ENCODE assay signal across 13 mouse cellular contexts in genomic region chr8:111720115-111720544, GRCm38 (mm10). TPM values are rescaled to one million over a fixed set of nuclear protein-coding genes. Genes with fewer than 3 reads are reported as not detected.
DNase-seq lines count a peak whose midpoint lies in the region; ATAC-seq and TF ChIP-seq lines count a peak whose summit lies in the region.
"Had no signal": no experiment of that assay in that cellular context is flagged by ENCODE, and none has a peak within 500 bp of the region (broad histone marks: within the 10 kb centered on the region; RNA-seq: fewer than 3 reads in every experiment).

No protein-coding gene starts in this region.

- H3K4me3 ChIP-seq in layer of hippocampus, adult 2 months, result no peak overlapping the region
- H3K4me3 ChIP-seq in C2C12 (ENCODE audit: insufficient read depth, poor library complexity, severe bottlenecking), result no peak overlapping the region
- H3K4me3 ChIP-seq in heart, postnatal 0 days (ENCODE audit: low read depth, low read length), result no peak overlapping the region
- no peak overlapping the region for H3K4me3 ChIP-seq in forebrain, embryonic 13.5 days
- H3K4me3 ChIP-seq: limb, embryonic 12.5 days had no signal

- peak overlapping the region; percentile 43 for H3K27ac ChIP-seq in layer of hippocampus, adult 2 months
- H3K27ac ChIP-seq in heart, postnatal 0 days (ENCODE audit: low read depth), result peak overlapping the region; percentile 33; the same call in 1 of the 2 replicates
- no peak overlapping the region for H3K27ac ChIP-seq in forebrain, embryonic 13.5 days
- H3K27ac ChIP-seq: limb, embryonic 12.5 days had no signal

- TF ChIP-seq CTCF in layer of hippocampus, adult 2 months (conservative IDR thresholded peaks at IDR 0.05), result no peak
- TF ChIP-seq CTCF in C2C12 (IDR thresholded peaks at IDR 0.05; ENCODE audit: control insufficient read depth, insufficient read depth, insufficient read length), result no peak
- no peak for TF ChIP-seq CTCF in heart, postnatal 0 days (IDR thresholded peaks at IDR 0.05; ENCODE audit: low read depth)

- H3K9me3 ChIP-seq in heart, postnatal 0 days (replicated peaks; ENCODE audit: control insufficient read depth, low read length), result no peaks in the 10 kb centered on the region
- H3K9me3 ChIP-seq in forebrain, embryonic 13.5 days (replicated peaks), result no peaks in the 10 kb centered on the region
- H3K9me3 ChIP-seq: limb, embryonic 12.5 days had no signal

- H3K79me2 ChIP-seq in C2C12 (ENCODE audit: control insufficient read depth, insufficient read depth), result peaks cover 100% of the 10 kb centered on the region

- peaks cover 83% of the 10 kb centered on the region for H3K79me3 ChIP-seq in C2C12 (ENCODE audit: low read depth)

- WGBS in heart, postnatal 0 days, result 33% methylated on average over 4 of the region's 4 CpGs
- WGBS in forebrain, embryonic 13.5 days, result 80% methylated on average over 4 of the region's 4 CpGs

- no peak overlapping the region for H3ac ChIP-seq in C2C12 (ENCODE audit: control insufficient read depth, insufficient read length, low read depth)

- no peak overlapping the region for H3K4me2 ChIP-seq in heart, postnatal 0 days (ENCODE audit: low read depth, low read length)
- H3K4me2 ChIP-seq in forebrain, embryonic 13.5 days, result no peak overlapping the region
- H3K4me2 ChIP-seq: limb, embryonic 12.5 days had no signal

- H3K4me1 ChIP-seq in heart, postnatal 0 days (ENCODE audit: control insufficient read depth, insufficient read depth), result peaks cover 44% of the 10 kb centered on the region
- peaks cover 40% of the 10 kb centered on the region for H3K4me1 ChIP-seq in forebrain, embryonic 13.5 days

- intact Hi-C loops in left cerebral cortex, postnatal 10 days (cut with DNase I), result no loop called here

- TF ChIP-seq EP300 in heart, postnatal 0 days (IDR thresholded peaks at IDR 0.05; ENCODE audit: low read depth), result no peak

- H3K9ac ChIP-seq in heart, postnatal 0 days (replicated peaks; ENCODE audit: low read depth, low read length), result no peak overlapping the region
- H3K9ac ChIP-seq in forebrain, embryonic 13.5 days, result no peak overlapping the region
- H3K9ac ChIP-seq: limb, embryonic 12.5 days had no signal

- H3K27me3 ChIP-seq in C2C12 (ENCODE audit: control insufficient read depth, insufficient read depth, insufficient read length), result no peaks in the 10 kb centered on the region
- no peaks in the 10 kb centered on the region for H3K27me3 ChIP-seq in heart, postnatal 0 days (ENCODE audit: control insufficient read depth, insufficient read depth, low read length)
- no peaks in the 10 kb centered on the region for H3K27me3 ChIP-seq in forebrain, embryonic 13.5 days
- H3K27me3 ChIP-seq: limb, embryonic 12.5 days had no signal

- no peak for DNase-seq in frontal cortex, adult 2 months (ENCODE audit: extremely low spot score in 1 of 2, low spot score in 1 of 2)
- DNase-seq in layer of hippocampus, adult 2 months (ENCODE audit: low spot score in 2 of 2), result no peak
- DNase-seq in layer of hippocampus, postnatal 36 days, result no peak
- DNase-seq in heart, postnatal 0 days (ENCODE audit: low spot score), result no peak
- no peak for DNase-seq in left cerebral cortex, postnatal 10 days (ENCODE audit: extremely low spot score in 1 of 2, low spot score in 2 of 2)
- DNase-seq: adrenal gland, postnatal 25 days; kidney, adult 2 months; midbrain, embryonic 14.5 days; right cerebral cortex, postnatal 25 days had no signal

- peak; percentile 44 for ATAC-seq in frontal cortex, adult (ENCODE audit: low TSS enrichment)
- ATAC-seq in heart, postnatal 0 days (ENCODE audit: insufficient read depth, low read depth), result no peak
- no peak for ATAC-seq in forebrain, embryonic 13.5 days

- H3K36me3 ChIP-seq in C2C12 (ENCODE audit: control insufficient read depth, insufficient read depth), result peaks cover 83% of the 10 kb centered on the region
- H3K36me3 ChIP-seq in heart, postnatal 0 days (replicated peaks; ENCODE audit: control insufficient read depth, insufficient read depth, low read length), result peaks cover 30% of the 10 kb centered on the region
- peaks cover 32% of the 10 kb centered on the region for H3K36me3 ChIP-seq in forebrain, embryonic 13.5 days (ENCODE audit: poor library complexity, severe bottlenecking)

TF ChIP-seq in C2C12, 6 proteins besides CTCF, POLR2A, EP300 and RAD21:
- TF ChIP-seq USF1 (IDR thresholded peaks at IDR 0.05; ENCODE audit: low read depth), result no peak
- peak; percentile 54 for TF ChIP-seq CEBPB (IDR thresholded peaks at IDR 0.05; ENCODE audit: low read depth)

RNA-seq across cellular contexts. Expression of gene Bcar1, which starts 23.5 kb away (rescaled TPM):
- 42.1 and 44.2 TPM in 2 replicates for polyA plus RNA-seq in frontal cortex, adult 2 months (2012; rRNA removed)
- 10 to 100 TPM; 66.1 to 69.7 TPM for total RNA-seq in layer of hippocampus, adult 2 months (2021)
- 10 to 100 TPM; 62.2 to 69.7 TPM for total RNA-seq in layer of hippocampus, postnatal 36 days (2021)
- 136 TPM for polyA plus RNA-seq in C2C12 (2012; fragmentation: generic; extraction: Trizol)
- total RNA-seq in heart, postnatal 0 days (2014; rRNA removed; ENCODE audit: low replicate concordance), result 53.2 and 81.5 TPM in 2 replicates
- polyA plus RNA-seq in heart, postnatal 0 days (2015; fragmentation: Nextera tagmentation; extraction: Ambion mirVana), result 25.6 and 27.9 TPM in 2 replicates
- polyA plus RNA-seq in forebrain, embryonic 13.5 days (2015; fragmentation: Nextera tagmentation; extraction: Ambion mirVana), result 49.9 and 50.0 TPM in 2 replicates
- total RNA-seq in left cerebral cortex, postnatal 10 days (2021), result 10 to 100 TPM; 46.6 to 48.1 TPM

RNA-seq across cellular contexts. Expression of gene Ctrb1, which starts 29.3 kb away (rescaled TPM):
- polyA plus RNA-seq in frontal cortex, adult 2 months (2012; rRNA removed), result 0.24 and 0.25 TPM in 2 replicates
- not detected for total RNA-seq in layer of hippocampus, adult 2 months (2021)
- total RNA-seq in layer of hippocampus, postnatal 36 days (2021), result not detected
- polyA plus RNA-seq in C2C12 (2012; fragmentation: generic; extraction: Trizol), result 1.5 TPM
- total RNA-seq in heart, postnatal 0 days (2014; rRNA removed; ENCODE audit: low replicate concordance), result 0.62 and 3.4 TPM in 2 replicates
- polyA plus RNA-seq in heart, postnatal 0 days (2015; fragmentation: Nextera tagmentation; extraction: Ambion mirVana), result not detected in 2 replicates
- 1.7 TPM in 1 of 2 replicates, not detected in the other for polyA plus RNA-seq in forebrain, embryonic 13.5 days (2015; fragmentation: Nextera tagmentation; extraction: Ambion mirVana)
- total RNA-seq in left cerebral cortex, postnatal 10 days (2021), result not detected
- total RNA-seq: adrenal gland, postnatal 25 days had no signal
- polyA plus RNA-seq: limb, embryonic 12.5 days; midbrain, embryonic 14.5 days had no signal
